Mouse (Mus musculus) urinary bladder, adult 18-20 months (tissue): ENCODE results near the gene Srr.

Source experiments
- DNase-seq, 2 experiments: peaks; one replicate each; pipeline ENCODE4 v3.0.0; 2022; ENCODE audit warnings: low spot score in 2 of 2, mixed read lengths in 2 of 2

The Srr gene

GRCm38 (mm10) chr11:74863471-74863870, 62.3 kb downstream of the Srr start:
- no peak for DNase-seq

DNA sequence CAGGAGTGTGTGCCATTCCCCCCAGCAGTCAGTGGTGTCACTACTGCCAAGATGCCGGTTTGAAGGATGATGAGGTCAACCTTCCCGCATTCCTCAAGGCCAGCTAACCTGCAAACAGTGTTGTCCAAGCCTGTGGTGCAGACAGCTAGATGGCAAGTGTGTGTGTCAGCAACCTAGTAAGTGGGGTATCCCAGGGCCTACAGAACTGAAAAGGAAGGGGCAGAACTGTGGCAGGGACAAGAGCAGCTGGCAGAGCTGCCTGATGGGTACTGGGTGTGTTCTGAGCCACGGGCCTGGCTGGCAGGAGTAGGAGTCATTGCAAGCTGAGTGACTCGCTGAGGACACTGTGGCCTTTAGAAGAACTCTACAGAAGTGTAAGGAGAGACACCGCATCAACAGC, 63.6 kb downstream of the Srr start:
- no peak for DNase-seq

DNA sequence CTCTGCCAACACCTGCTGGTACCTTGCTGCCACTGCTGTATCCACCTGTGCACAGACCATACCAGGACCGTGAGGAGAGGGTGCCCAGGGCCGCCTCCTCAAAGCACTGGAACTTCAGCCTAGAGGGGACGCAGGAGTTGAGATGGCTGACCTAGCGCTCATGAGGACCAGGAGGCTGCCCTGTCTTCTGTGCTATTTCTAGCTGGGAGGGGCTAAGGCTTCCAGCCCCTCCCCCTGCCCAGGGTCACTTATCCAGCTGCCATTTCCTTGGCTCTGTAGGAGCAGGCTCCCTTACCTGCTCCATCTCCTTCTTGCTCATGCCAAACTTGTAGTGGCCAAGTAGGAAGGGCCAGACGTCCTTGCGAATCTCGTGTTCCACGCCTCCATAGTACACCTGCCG, 68.0 kb downstream of the Srr start:
- no peak for DNase-seq
